Mouse (Mus musculus): ENCODE measurements around the gene Arl14. TPM values are rescaled to one million over a fixed set of nuclear protein-coding genes. Genes with fewer than 3 reads are reported as not detected.

The Arl14 gene
- polyA plus RNA-seq, 1 experiment from 2014 or later: not detected

GRCm38 (mm10) chr3:69198098-69198497 lies 24.1 kb upstream of the Arl14 start:
- no peak overlapping the region for H3K4me3 ChIP-seq
- WGBS: 84% methylated on average over 2 of the region's 2 CpGs
- H3K27ac ChIP-seq (replicated peaks): no peak overlapping the region
- no peaks in the 10 kb centered on the region for H3K27me3 ChIP-seq (replicated peaks; ENCODE audit: low read depth, poor library complexity, severe bottlenecking)
- DNase-seq (ENCODE audit: low spot score): no peak
- H3K9me3 ChIP-seq: no peaks in the 10 kb centered on the region
- H3K4me1 ChIP-seq: peaks cover 6% of the 10 kb centered on the region
- H3K36me3 ChIP-seq (replicated peaks): no peaks in the 10 kb centered on the region

- H3K4me1 ChIP-seq: peaks cover 2% of the 10 kb centered on the region
- H3K27ac ChIP-seq (replicated peaks): no peak overlapping the region
- no peaks in the 10 kb centered on the region for H3K36me3 ChIP-seq (replicated peaks)
- H3K9me3 ChIP-seq: no peaks in the 10 kb centered on the region
- H3K27me3 ChIP-seq (replicated peaks; ENCODE audit: low read depth, poor library complexity, severe bottlenecking): no peaks in the 10 kb centered on the region
- no peak for DNase-seq (ENCODE audit: low spot score)
- H3K4me3 ChIP-seq: no peak overlapping the region
- WGBS: 87% methylated on average over 1 of the region's 1 CpGs
Measured at GRCm38 (mm10) chr3:69200251-69200650, 22.0 kb upstream of the Arl14 start.

- Histone ChIP-seq H3K27me3 (replicated peaks; ENCODE audit: low read depth, poor library complexity, severe bottlenecking) (no peaks in the 10 kb centered on the region), H3K4me1 (peaks cover 8% of the 10 kb centered on the region), H3K27ac (replicated peaks) (no peak overlapping the region), H3K36me3 (replicated peaks) (no peaks in the 10 kb centered on the region), H3K4me3 (no peak overlapping the region), H3K9me3 (no peaks in the 10 kb centered on the region)
- no peak for DNase-seq (ENCODE audit: low spot score)
- WGBS: 73% methylated on average over 2 of the region's 2 CpGs
Measured at GRCm38 (mm10) chr3:69201206-69201605, 21.0 kb upstream of the Arl14 start.

- H3K9me3 ChIP-seq: no peaks in the 10 kb centered on the region
- no peak overlapping the region for H3K27ac ChIP-seq (replicated peaks)
- 73% methylated on average over 4 of the region's 4 CpGs for WGBS
- no peak overlapping the region for H3K4me3 ChIP-seq
- H3K27me3 ChIP-seq (replicated peaks; ENCODE audit: low read depth, poor library complexity, severe bottlenecking): no peaks in the 10 kb centered on the region
- DNase-seq (ENCODE audit: low spot score): no peak
- H3K36me3 ChIP-seq (replicated peaks): no peaks in the 10 kb centered on the region
- peaks cover 8% of the 10 kb centered on the region for H3K4me1 ChIP-seq
Measured at GRCm38 (mm10) chr3:69202876-69203275, 19.3 kb upstream of the Arl14 start.

- WGBS: 71% methylated on average over 7 of the region's 7 CpGs
- DNase-seq (ENCODE audit: low spot score): no peak
- Histone ChIP-seq H3K27me3 (replicated peaks; ENCODE audit: low read depth, poor library complexity, severe bottlenecking) (no peaks in the 10 kb centered on the region), H3K4me1 (peaks cover 8% of the 10 kb centered on the region), H3K4me3 (no peak overlapping the region), H3K9me3 (no peaks in the 10 kb centered on the region), H3K36me3 (replicated peaks) (no peaks in the 10 kb centered on the region), H3K27ac (replicated peaks) (no peak overlapping the region)
Measured at GRCm38 (mm10) chr3:69205266-69206054, 16.8 kb upstream of the Arl14 start.

- Histone ChIP-seq H3K36me3 (replicated peaks) (no peaks in the 10 kb centered on the region), H3K4me3 (no peak overlapping the region), H3K27ac (replicated peaks) (no peak overlapping the region), H3K4me1 (peaks cover 8% of the 10 kb centered on the region), H3K27me3 (replicated peaks; ENCODE audit: low read depth, poor library complexity, severe bottlenecking) (no peaks in the 10 kb centered on the region), H3K9me3 (no peaks in the 10 kb centered on the region)
- DNase-seq (ENCODE audit: low spot score): no peak
- 93% methylated on average over 10 of the region's 10 CpGs for whole genome bisulfite sequencing
Measured at GRCm38 (mm10) chr3:69206193-69206893, 15.9 kb upstream of the Arl14 start.

GRCm38 (mm10) chr3:69208441-69209309 lies 13.5 kb upstream of the Arl14 start:
- no peak overlapping the region for H3K4me3 ChIP-seq
- no peaks in the 10 kb centered on the region for H3K36me3 ChIP-seq (replicated peaks)
- peak; percentile 40 for DNase-seq (ENCODE audit: low spot score)
- H3K27me3 ChIP-seq (replicated peaks; ENCODE audit: low read depth, poor library complexity, severe bottlenecking): no peaks in the 10 kb centered on the region
- no peaks in the 10 kb centered on the region for H3K9me3 ChIP-seq
- H3K27ac ChIP-seq (replicated peaks): no peak overlapping the region
- peaks cover 8% of the 10 kb centered on the region for H3K4me1 ChIP-seq
- WGBS: 73% methylated on average over 12 of the region's 12 CpGs

GRCm38 (mm10) chr3:69212246-69212645 lies 10.0 kb upstream of the Arl14 start:
- no peaks in the 10 kb centered on the region for H3K9me3 ChIP-seq
- H3K4me1 ChIP-seq: no peaks in the 10 kb centered on the region
- H3K27me3 ChIP-seq (replicated peaks; ENCODE audit: low read depth, poor library complexity, severe bottlenecking): no peaks in the 10 kb centered on the region
- H3K4me3 ChIP-seq: no peak overlapping the region
- 84% methylated on average over 2 of the region's 2 CpGs for WGBS
- no peak overlapping the region for H3K27ac ChIP-seq (replicated peaks)
- H3K36me3 ChIP-seq (replicated peaks): no peaks in the 10 kb centered on the region
- DNase-seq (ENCODE audit: low spot score): no peak

GRCm38 (mm10) chr3:69213465-69213864 lies 8.8 kb upstream of the Arl14 start:
- no peak for DNase-seq (ENCODE audit: low spot score)
- Histone ChIP-seq H3K4me1 (no peaks in the 10 kb centered on the region), H3K27me3 (replicated peaks; ENCODE audit: low read depth, poor library complexity, severe bottlenecking) (no peaks in the 10 kb centered on the region), H3K36me3 (replicated peaks) (no peaks in the 10 kb centered on the region), H3K4me3 (no peak overlapping the region), H3K27ac (replicated peaks) (no peak overlapping the region), H3K9me3 (no peaks in the 10 kb centered on the region)
- WGBS: 88% methylated on average over 5 of the region's 5 CpGs

- Histone ChIP-seq H3K36me3 (replicated peaks) (no peaks in the 10 kb centered on the region), H3K4me3 (no peak overlapping the region), H3K27ac (replicated peaks) (no peak overlapping the region), H3K9me3 (no peaks in the 10 kb centered on the region), H3K27me3 (replicated peaks; ENCODE audit: low read depth, poor library complexity, severe bottlenecking) (no peaks in the 10 kb centered on the region), H3K4me1 (no peaks in the 10 kb centered on the region)
- no peak for DNase-seq (ENCODE audit: low spot score)
- 83% methylated on average over 5 of the region's 5 CpGs for WGBS
Measured at GRCm38 (mm10) chr3:69214566-69214965, 7.7 kb upstream of the Arl14 start.

- H3K36me3 ChIP-seq (replicated peaks): no peaks in the 10 kb centered on the region
- 92% methylated on average over 14 of the region's 14 CpGs for WGBS
- H3K27ac ChIP-seq (replicated peaks): no peak overlapping the region
- H3K4me3 ChIP-seq: no peak overlapping the region
- no peaks in the 10 kb centered on the region for H3K9me3 ChIP-seq
- DNase-seq (ENCODE audit: low spot score): no peak
- no peaks in the 10 kb centered on the region for H3K4me1 ChIP-seq
- H3K27me3 ChIP-seq (replicated peaks; ENCODE audit: low read depth, poor library complexity, severe bottlenecking): no peaks in the 10 kb centered on the region
Measured at GRCm38 (mm10) chr3:69222502-69222900, 282 bp downstream of the Arl14 start.

GRCm38 (mm10) chr3:69222987-69223386 lies 768 bp downstream of the Arl14 start:
- WGBS: 88% methylated on average over 7 of the region's 7 CpGs

More at GRCm38 (mm10) chr3:69222987-69223386, 768 bp downstream of the Arl14 start:
- Histone ChIP-seq H3K4me3 (no peak overlapping the region), H3K9me3 (no peaks in the 10 kb centered on the region), H3K27me3 (replicated peaks; ENCODE audit: low read depth, poor library complexity, severe bottlenecking) (no peaks in the 10 kb centered on the region), H3K4me1 (no peaks in the 10 kb centered on the region), H3K36me3 (replicated peaks) (no peaks in the 10 kb centered on the region), H3K27ac (replicated peaks) (no peak overlapping the region)
- DNase-seq (ENCODE audit: low spot score): no peak

Data from embryonic facial prominence, embryonic 10.5 days (tissue).